8 mouse cellular contexts compared by ENCODE assay signal in genomic region chr11:116885275-116886151, GRCm38 (mm10). TPM values are rescaled to one million over a fixed set of nuclear protein-coding genes. Genes with fewer than 3 reads are reported as not detected.
DNase-seq lines count a peak whose midpoint lies in the region; ATAC-seq lines count a peak whose summit lies in the region.

No protein-coding gene starts in this region.

- H3K4me3 ChIP-seq in hindbrain, embryonic 12.5 days: 0 out of 2 replicates have a peak overlapping the region, but pooled peaks have one; percentile 0

- H3K4me2 ChIP-seq in hindbrain, embryonic 12.5 days (replicated peaks): peak overlapping the region; percentile 39

- peak; percentile 50; the same call in 1 of the 2 replicates for ATAC-seq in hindbrain, embryonic 12.5 days (ENCODE audit: low FRiP score)

- no peak overlapping the region for H3K27ac ChIP-seq in hindbrain, embryonic 12.5 days

- peak; percentile 96 for DNase-seq in NIH3T3 (ENCODE audit: low read depth)
- DNase-seq in cerebellum, adult 9-11 months: peak; percentile 78
- DNase-seq in frontal cortex, postnatal 10 days (ENCODE audit: low spot score in 2 of 2): peak; percentile 56 to 75
- DNase-seq in layer of hippocampus, postnatal 10 days (ENCODE audit: low spot score in 2 of 2): peak; percentile 85 to 88
- peak; percentile 82 for DNase-seq in lung, postnatal 14 days
- DNase-seq in retina, embryonic 14.5 days (ENCODE audit: low spot score): peak; percentile 97
- peak; percentile 88 for DNase-seq in thymus, postnatal 4 days

- no peaks in the 10 kb centered on the region for H3K36me3 ChIP-seq in hindbrain, embryonic 12.5 days

- 5% methylated on average over 27 of the region's 28 CpGs for WGBS in hindbrain, embryonic 12.5 days

- peaks cover 7% of the 10 kb centered on the region for H3K4me1 ChIP-seq in hindbrain, embryonic 12.5 days

- peaks cover 22% of the 10 kb centered on the region for H3K27me3 ChIP-seq in hindbrain, embryonic 12.5 days

- H3K9ac ChIP-seq in hindbrain, embryonic 12.5 days: no peak overlapping the region

- no peaks in the 10 kb centered on the region for H3K9me3 ChIP-seq in hindbrain, embryonic 12.5 days (replicated peaks)

RNA-seq across cellular contexts. Expression of gene Srsf2, which starts 32.6 kb away (rescaled TPM):
- 822 and 828 TPM in 2 replicates for polyA plus RNA-seq in hindbrain, embryonic 12.5 days (2016; fragmentation: Nextera tagmentation; extraction: Ambion mirVana)
- 100 to 1,000 TPM; 217 to 239 TPM for total RNA-seq in layer of hippocampus, postnatal 10 days (2021)

RNA-seq across cellular contexts. Expression of gene Mgat5b, which starts 33.1 kb away (rescaled TPM):
- 23.8 TPM in 2 replicates for polyA plus RNA-seq in hindbrain, embryonic 12.5 days (2016; fragmentation: Nextera tagmentation; extraction: Ambion mirVana)
- total RNA-seq in layer of hippocampus, postnatal 10 days (2021): 10 to 100 TPM; 58.3 to 65.9 TPM

RNA-seq across cellular contexts. Expression of gene Mfsd11, which starts 33.3 kb away (rescaled TPM):
- polyA plus RNA-seq in hindbrain, embryonic 12.5 days (2016; fragmentation: Nextera tagmentation; extraction: Ambion mirVana): 43.3 and 47.6 TPM in 2 replicates
- total RNA-seq in layer of hippocampus, postnatal 10 days (2021): 10 to 100 TPM; 42.6 to 43.3 TPM

RNA-seq across cellular contexts. Expression of gene Jmjd6, which starts 42.3 kb away (rescaled TPM):
- 82.3 and 82.9 TPM in 2 replicates for polyA plus RNA-seq in hindbrain, embryonic 12.5 days (2016; fragmentation: Nextera tagmentation; extraction: Ambion mirVana)
- 10 to 100 TPM; 30.4 to 31.4 TPM for total RNA-seq in layer of hippocampus, postnatal 10 days (2021)

RNA-seq across cellular contexts. Expression of gene Mettl23, which starts 42.4 kb away (rescaled TPM):
- polyA plus RNA-seq in hindbrain, embryonic 12.5 days (2016; fragmentation: Nextera tagmentation; extraction: Ambion mirVana): 56.1 and 64.9 TPM in 2 replicates
- 10 to 100 TPM; 32.5 to 33.7 TPM for total RNA-seq in layer of hippocampus, postnatal 10 days (2021)
